Mouse (Mus musculus) embryonic facial prominence, embryonic 11.5 days (tissue): ENCODE measurements at regions not wholly inside any gene's neighbourhood (a gene's known extent, or its start where the extent isn't known, plus 50 kb on each side); places are given as distances from the start of the nearest gene placed in this dataset.

ENCODE experiments used
- ATAC-seq: fragments of 200-750 bp; cut with Nextera tagmentation; replicated peaks from 2 replicates; pipeline ENCODE4 v1.8.0; 2017; ENCODE audit warnings: low read depth; ENCODE audit not compliant: insufficient number of reproducible peaks, low FRiP score, low TSS enrichment
- DNase-seq: peaks from one replicate; pipeline ENCODE4 v3.0.0-alpha.2; 2015; ENCODE audit warnings: low spot score
- H3K27ac ChIP-seq: fragments of 300-500 bp; sonication (generic); replicated peaks from 2 replicates; pipeline ENCODE4 v1.5.1; 2014; ENCODE audit warnings: mild to moderate bottlenecking, low read depth, low read length, control low read depth
- H3K27me3 ChIP-seq: fragments of 300-500 bp; sonication (generic); 2 replicates; pipeline ENCODE4 v1.6.1; 2014; ENCODE audit warnings: mild to moderate bottlenecking, low read length, moderate library complexity, mixed read lengths; ENCODE audit not compliant: control insufficient read depth, insufficient read depth
- H3K36me3 ChIP-seq: fragments of 300-500 bp; sonication (generic); replicated peaks from 2 replicates; pipeline ENCODE4 v1.6.1; 2014; ENCODE audit warnings: low read depth, mild to moderate bottlenecking, low read length, moderate library complexity, mixed read lengths; ENCODE audit not compliant: control insufficient read depth, insufficient read depth
- H3K4me1 ChIP-seq: fragments of 300-500 bp; sonication (generic); 2 replicates; pipeline ENCODE4 v1.6.1; 2014; ENCODE audit warnings: low read length, mixed read lengths; ENCODE audit not compliant: control insufficient read depth, insufficient read depth
- H3K4me2 ChIP-seq: fragments of 300-500 bp; sonication (generic); 2 replicates; pipeline ENCODE4 v1.6.1; 2014; ENCODE audit warnings: low read depth, mild to moderate bottlenecking, control low read depth, low read length, moderate library complexity
- H3K4me3 ChIP-seq: fragments of 300-500 bp; sonication (generic); 2 replicates; pipeline ENCODE4 v1.5.1; 2014; ENCODE audit warnings: low read depth, low read length, control low read depth
- H3K9ac ChIP-seq: fragments of 300-500 bp; sonication (generic); replicated peaks from 2 replicates; pipeline ENCODE4 v1.6.1; 2014; ENCODE audit warnings: mild to moderate bottlenecking, control low read depth, low read length
- H3K9me3 ChIP-seq: fragments of 300-500 bp; sonication (generic); replicated peaks from 2 replicates; pipeline ENCODE4 v1.6.1; 2016; ENCODE audit warnings: mild to moderate bottlenecking, low read length, inconsistent platforms, mixed read lengths; ENCODE audit not compliant: control insufficient read depth
- WGBS: fragments of 180-500 bp; shearing (Covaris S2); extraction: QIAGEN DNeasy Blood & Tissue Kit; methylation state at CpG from one replicate; pipeline ENCODE4 v1.1.7; 2014; 5-methylcytosine and 5-hydroxymethylcytosine counted together

DNA sequence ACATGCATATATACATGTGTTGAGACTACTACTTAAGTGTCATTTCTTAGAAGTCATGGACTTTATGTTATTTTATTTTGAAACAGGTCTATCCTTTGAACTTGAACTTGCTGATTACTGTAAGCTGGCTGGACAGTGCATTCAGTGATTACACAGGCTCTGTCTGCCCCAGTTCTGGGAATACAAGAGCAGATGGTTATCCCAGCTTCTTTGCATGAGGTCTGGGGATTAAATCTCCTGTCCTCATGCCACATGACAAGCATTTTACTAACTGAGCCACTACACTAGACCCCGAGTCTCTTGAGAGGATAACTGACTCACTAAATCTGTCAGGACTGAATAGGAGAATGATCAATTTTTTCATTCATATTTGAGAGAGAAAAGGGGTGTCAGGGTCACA, 403.6 kb upstream of the BC052040 start:
- no peaks in the 10 kb centered on the region for H3K36me3 ChIP-seq
- ATAC-seq (no peak), DNase-seq (no peak)
- H3K4me3 ChIP-seq = no peak overlapping the region
- no peaks in the 10 kb centered on the region for H3K9me3 ChIP-seq
- H3K27ac ChIP-seq = no peak overlapping the region
- no peaks in the 10 kb centered on the region for H3K4me1 ChIP-seq
- no peak overlapping the region for H3K4me2 ChIP-seq
- H3K27me3 ChIP-seq = no peaks in the 10 kb centered on the region
- 67% methylated on average over 1 of the region's 1 CpGs for WGBS
- H3K9ac ChIP-seq = no peak overlapping the region

DNA sequence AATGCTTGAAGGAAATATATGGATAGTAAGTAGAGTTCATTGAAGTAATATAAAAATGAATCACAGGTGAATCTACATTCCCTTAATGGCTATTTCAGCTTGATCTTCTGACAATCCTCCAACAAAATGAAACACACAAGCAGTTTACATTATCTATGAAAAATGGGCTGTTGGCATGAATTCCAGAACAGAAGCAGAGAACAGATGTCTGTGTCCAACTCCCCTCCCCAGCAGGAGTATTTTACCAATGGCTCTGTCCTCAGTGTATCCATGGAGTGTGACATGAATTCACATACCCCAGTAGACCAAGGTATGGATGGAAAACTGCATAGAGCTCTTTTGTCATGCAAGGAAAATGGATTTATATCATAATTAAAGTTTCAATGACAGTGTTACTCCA, 370.3 kb upstream of the BC052040 start:
- no peak overlapping the region for H3K4me3 ChIP-seq
- H3K9me3 ChIP-seq = no peaks in the 10 kb centered on the region
- DNase-seq = no peak
- H3K27me3 ChIP-seq = no peaks in the 10 kb centered on the region
- H3K4me1 ChIP-seq = no peaks in the 10 kb centered on the region
- no peak overlapping the region for H3K27ac ChIP-seq
- H3K4me2 ChIP-seq = no peak overlapping the region
- no peak overlapping the region for H3K9ac ChIP-seq
- H3K36me3 ChIP-seq = no peaks in the 10 kb centered on the region
- ATAC-seq = no peak

DNA sequence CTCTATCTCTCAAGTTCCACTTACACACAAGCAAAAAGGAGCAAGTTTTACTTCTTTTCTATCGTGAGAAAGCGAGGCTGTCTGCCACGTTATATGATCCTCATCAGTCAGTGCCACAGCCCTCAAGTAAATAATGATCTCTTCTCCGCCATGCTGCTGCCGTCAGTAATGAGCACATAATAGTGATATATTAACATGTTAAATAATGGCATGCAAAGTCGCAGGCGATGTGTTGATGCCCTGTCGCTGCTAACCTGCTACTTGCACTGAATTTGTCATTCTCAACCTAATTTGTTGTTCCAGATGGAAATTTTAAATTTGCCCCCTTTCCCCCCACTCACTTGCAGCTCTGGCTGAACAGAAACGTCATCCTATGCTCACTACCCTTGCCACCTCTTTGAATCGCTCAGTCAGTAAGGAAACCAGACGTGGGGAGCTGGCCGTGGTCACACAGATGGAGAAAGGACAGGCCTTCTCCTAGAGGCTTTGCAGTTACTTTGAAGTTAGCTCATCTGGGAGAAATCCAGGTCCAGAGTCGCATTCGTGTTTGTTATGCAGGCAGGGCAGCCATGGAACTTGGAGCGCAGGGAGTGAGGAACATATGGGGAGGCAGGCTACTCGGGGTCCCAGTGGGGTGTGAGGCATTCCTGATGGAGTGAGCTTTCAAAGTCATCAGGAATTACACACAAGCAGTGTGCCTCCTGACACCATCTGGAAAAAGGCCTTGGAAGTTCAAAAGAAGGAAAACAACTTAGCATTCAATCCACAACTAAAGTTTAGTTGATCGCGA, 368.1 kb upstream of the BC052040 start:
- Histone ChIP-seq H3K4me2 (no peak overlapping the region), H3K4me3 (no peak overlapping the region), H3K27me3 (no peaks in the 10 kb centered on the region), H3K36me3 (no peaks in the 10 kb centered on the region), H3K4me1 (no peaks in the 10 kb centered on the region), H3K27ac (no peak overlapping the region; the same call in 1 of the 2 replicates), H3K9ac (no peak overlapping the region), H3K9me3 (no peaks in the 10 kb centered on the region)
- 49% methylated on average over 18 of the region's 18 CpGs for WGBS
- DNase-seq = peak; percentile 13
- 0 out of 2 replicates have a peak, but pooled peaks have one; percentile 34 for ATAC-seq

DNA sequence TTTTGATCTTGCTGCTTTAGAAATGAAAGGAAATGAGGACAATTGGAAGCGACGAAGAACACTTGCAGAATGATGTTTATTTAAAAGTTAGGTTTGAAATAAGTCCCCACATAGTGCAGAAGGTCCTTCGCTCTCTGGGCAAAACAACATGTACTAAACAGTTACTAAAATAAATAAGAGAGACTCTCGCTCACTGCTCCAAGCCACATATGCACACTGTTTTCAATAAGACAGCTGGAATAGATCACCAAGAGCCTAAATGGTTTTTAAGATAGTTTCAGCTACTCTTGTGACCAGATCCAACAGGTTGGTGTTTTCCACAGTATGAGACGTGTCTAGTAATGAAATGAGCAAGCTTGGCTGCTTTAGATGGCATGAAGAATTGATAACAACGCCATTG, 367.2 kb upstream of the BC052040 start:
- no peaks in the 10 kb centered on the region for H3K4me1 ChIP-seq
- no peak overlapping the region for H3K4me3 ChIP-seq
- H3K27me3 ChIP-seq = no peaks in the 10 kb centered on the region
- no peak for ATAC-seq
- H3K9me3 ChIP-seq = no peaks in the 10 kb centered on the region
- H3K4me2 ChIP-seq = no peak overlapping the region
- H3K9ac ChIP-seq = no peak overlapping the region
- WGBS = 62% methylated on average over 6 of the region's 6 CpGs
- no peaks in the 10 kb centered on the region for H3K36me3 ChIP-seq
- H3K27ac ChIP-seq = no peak overlapping the region
- peak; percentile 26 for DNase-seq

DNA sequence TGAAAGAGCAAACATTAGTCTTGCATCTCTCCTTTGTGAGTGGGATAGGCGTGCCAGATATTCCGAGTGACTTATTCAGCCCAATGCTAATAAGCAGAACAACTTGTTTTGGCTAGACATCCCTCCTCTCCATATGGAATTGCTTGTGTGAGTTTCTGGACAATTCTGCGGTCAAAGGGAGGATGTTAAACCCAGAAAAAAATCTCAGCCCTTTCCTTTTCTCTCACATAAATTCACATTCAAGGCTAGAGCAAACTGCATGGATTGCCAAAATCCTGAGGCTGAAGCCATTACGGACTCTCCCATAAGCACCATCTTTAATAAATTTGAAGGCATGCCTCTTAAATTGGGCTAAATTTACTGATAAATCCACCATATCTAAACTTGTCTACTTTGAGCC, 351.5 kb upstream of the BC052040 start:
- no peak overlapping the region for H3K9ac ChIP-seq
- H3K4me3 ChIP-seq = no peak overlapping the region
- no peaks in the 10 kb centered on the region for H3K36me3 ChIP-seq
- WGBS = 84% methylated on average over 4 of the region's 4 CpGs
- H3K9me3 ChIP-seq = no peaks in the 10 kb centered on the region
- H3K27me3 ChIP-seq = no peaks in the 10 kb centered on the region
- no peak overlapping the region for H3K4me2 ChIP-seq
- no peaks in the 10 kb centered on the region for H3K4me1 ChIP-seq
- no peak overlapping the region for H3K27ac ChIP-seq
- DNase-seq (no peak), ATAC-seq (no peak)

DNA sequence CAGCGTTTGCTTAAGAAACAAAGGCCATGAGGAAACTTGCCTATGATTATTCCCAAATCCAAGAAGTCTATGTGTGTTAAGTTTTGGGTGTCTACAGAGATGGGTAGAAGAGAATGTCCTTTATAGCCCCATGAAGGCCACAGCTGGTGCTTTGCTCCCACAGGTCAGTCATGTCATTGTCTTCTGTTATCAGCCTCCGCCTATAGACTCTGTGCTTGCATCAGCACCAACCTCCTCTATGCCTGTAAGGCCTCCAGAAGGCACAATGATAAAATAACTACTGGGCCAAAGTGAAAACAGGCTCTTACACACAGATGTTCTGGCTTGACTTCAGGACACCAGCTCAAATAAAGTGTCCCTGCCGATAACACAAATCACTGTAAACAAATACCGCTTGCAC, 333.8 kb upstream of the BC052040 start:
- DNase-seq = no peak
- H3K9ac ChIP-seq = no peak overlapping the region
- H3K4me1 ChIP-seq = no peaks in the 10 kb centered on the region
- no peak overlapping the region for H3K27ac ChIP-seq
- H3K36me3 ChIP-seq = no peaks in the 10 kb centered on the region
- ATAC-seq = no peak
- no peaks in the 10 kb centered on the region for H3K27me3 ChIP-seq
- WGBS = 78% methylated on average over 4 of the region's 4 CpGs
- no peak overlapping the region for H3K4me2 ChIP-seq
- no peaks in the 10 kb centered on the region for H3K9me3 ChIP-seq
- no peak overlapping the region for H3K4me3 ChIP-seq

DNA sequence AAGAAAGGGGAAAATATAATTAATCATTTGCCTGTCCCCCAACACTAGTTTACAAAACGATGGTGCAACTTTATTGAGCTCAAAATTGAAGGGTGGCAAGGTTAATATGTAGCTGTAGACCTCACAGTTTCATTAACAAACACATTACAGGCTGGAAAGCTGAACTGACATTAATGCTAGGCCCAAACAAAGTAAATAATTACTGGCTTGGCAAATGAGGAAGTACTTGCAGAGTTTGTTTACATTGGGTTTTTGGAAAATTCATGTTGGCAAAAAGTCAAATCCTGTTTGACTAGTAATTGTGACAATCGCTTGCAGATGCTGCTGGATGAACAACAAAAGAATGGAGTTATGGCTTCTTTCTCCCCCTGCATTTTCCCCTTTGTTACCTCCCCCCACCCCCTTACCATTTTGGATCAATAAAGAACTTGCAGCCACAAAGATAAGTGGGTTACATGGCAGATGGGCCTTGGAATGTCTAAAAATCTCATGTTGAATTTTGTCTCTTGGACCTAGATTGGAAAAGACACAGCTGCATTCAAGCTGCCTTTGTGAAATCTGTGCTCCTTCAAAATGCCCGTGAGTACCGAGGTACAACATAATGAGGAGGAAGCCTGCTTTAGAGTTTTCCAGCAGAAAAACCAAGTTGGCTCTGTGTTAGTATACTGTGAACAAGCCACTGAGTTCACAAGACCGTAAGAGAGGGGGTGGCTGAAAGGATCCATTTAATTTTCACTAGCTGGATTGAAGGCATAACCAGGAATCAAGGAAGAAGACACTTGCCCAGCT, 331.3 kb upstream of the BC052040 start:
- Histone ChIP-seq H3K36me3 (no peaks in the 10 kb centered on the region), H3K27ac (no peak overlapping the region), H3K9me3 (no peaks in the 10 kb centered on the region), H3K4me2 (no peak overlapping the region), H3K4me3 (no peak overlapping the region), H3K9ac (no peak overlapping the region), H3K4me1 (no peaks in the 10 kb centered on the region), H3K27me3 (no peaks in the 10 kb centered on the region)
- ATAC-seq (no peak), DNase-seq (peak; percentile 47)
- 46% methylated on average over 5 of the region's 5 CpGs for WGBS

DNA sequence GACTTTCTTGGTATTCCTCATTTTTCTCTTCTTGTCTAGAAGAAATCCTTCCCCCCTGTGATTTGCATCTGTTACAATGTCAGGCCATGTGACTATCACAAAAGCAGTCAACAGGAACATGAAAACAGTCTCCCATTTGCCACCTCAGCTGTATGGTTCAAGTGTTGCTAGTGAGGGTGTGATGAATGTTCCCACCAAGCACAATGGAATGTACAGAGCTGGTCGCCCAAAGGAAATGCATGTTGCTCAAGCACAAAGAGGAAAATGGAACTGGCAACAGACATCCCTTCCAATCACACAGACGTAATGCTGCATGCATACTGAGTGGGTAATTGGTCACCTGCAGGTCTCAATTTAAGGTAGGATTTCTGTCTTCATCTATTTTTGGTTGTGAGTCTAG, 324.1 kb upstream of the BC052040 start:
- Histone ChIP-seq H3K27me3 (no peaks in the 10 kb centered on the region), H3K27ac (no peak overlapping the region), H3K9me3 (no peaks in the 10 kb centered on the region), H3K36me3 (no peaks in the 10 kb centered on the region), H3K4me2 (no peak overlapping the region), H3K4me1 (no peaks in the 10 kb centered on the region), H3K4me3 (no peak overlapping the region), H3K9ac (no peak overlapping the region)
- 72% methylated on average over 2 of the region's 2 CpGs for WGBS
- DNase-seq (no peak), ATAC-seq (no peak)
